Mouse (Mus musculus) liver, adult 2 months (tissue): ENCODE measurements around the gene Il17rb.

Source experiments
- CTCF ChIP-seq: fragments of 200-500 bp; IDR thresholded peaks from 2 replicates; pipeline ENCODE4 v1.5.1; 2011; ENCODE audit warnings: low read depth, low read length, control low read depth
- POLR2A ChIP-seq: fragments of 200-500 bp; IDR thresholded peaks from 2 replicates; pipeline ENCODE4 v1.6.1; 2011; ENCODE audit warnings: low read length, control low read depth; ENCODE audit not compliant: insufficient read depth; ENCODE audit errors: extremely low read depth

DNA sequence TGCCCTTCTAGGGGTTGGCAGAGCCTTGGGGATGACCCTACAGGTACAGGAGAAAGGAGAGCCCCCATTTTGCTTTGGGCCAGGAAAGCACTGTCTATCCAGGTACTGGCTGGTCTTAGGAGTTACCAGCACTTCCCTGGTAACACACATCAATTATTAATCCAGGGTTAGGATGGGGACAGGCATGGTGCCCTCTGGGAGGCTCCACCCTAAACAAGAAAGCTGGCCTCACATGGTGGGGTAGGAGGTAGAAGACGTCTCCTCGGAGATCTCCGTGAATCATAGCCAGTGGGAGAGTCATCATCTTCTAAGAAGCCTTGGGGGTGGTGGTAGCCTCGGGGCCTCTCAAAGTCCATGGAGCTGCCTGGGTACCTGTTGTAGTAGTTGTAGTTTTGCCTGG lies 38.3 kb upstream of the Il17rb start:
- TF ChIP-seq POLR2A (no peak), CTCF (no peak)
